Mouse (Mus musculus) small intestine, adult 2 months (tissue): ENCODE results near the gene Hmg20b.

Experiments
- CTCF ChIP-seq: fragments of 200-500 bp; IDR thresholded peaks from 2 replicates; pipeline ENCODE4 v1.5.1; 2012; ENCODE audit warnings: low read depth, mild to moderate bottlenecking, control low read depth, inconsistent platforms, low read length, moderate library complexity, mixed read lengths; ENCODE audit not compliant: insufficient replicate concordance, insufficient read length; ENCODE audit errors: extremely low read depth
- POLR2A ChIP-seq: fragments of 200-500 bp; IDR thresholded peaks from 2 replicates; pipeline ENCODE4 v1.6.1; 2012; ENCODE audit warnings: low read depth, mild to moderate bottlenecking, control low read depth, inconsistent platforms, low read length, moderate library complexity

DNA sequence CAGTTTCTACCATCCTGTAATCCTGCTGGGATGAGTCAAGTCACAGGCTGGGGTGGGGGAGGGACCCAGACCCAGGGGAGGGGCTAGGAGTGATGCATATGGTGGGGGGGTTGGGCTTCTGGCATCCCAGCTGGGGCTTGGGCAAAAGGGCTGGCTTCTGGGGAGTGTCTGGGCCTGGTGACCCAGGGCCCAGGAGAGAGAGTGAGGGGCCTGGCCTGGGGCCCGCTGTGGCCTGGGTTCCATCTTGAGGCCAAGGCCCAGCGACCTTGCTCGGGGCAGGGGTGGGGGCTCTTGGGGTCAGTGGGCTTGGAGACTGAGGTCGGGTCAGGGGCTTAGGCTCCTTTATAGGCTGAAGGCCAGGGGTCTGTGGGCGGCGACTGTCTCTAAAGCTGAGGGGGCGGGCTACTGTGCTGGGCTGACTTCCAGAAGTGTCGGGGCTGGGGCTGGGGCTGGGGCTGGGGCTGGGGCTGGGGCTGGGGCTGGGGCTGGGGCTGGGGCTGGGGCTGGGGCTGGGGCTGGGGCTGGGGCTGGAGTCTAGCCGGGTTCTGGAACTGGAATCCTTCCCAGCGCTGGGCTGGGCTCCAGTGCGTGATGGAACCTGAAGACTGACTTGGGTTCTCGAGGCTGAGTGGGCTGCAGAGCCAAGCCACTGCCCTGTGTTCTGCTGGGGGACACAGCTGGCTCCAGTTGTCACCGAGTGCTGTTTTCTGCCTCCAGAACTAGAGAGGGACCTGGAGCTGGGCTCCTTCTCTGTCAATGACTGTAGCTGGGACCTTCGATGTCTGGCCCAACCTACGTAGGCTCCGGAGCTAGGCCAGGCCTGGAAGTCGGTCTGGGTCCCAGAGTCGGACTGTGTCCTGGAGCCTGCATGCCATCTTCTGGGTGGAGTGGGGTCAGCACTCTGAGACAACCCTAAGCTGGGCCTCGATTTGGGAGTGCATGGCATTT is 14.6 kb downstream of the Hmg20b start:
- TF ChIP-seq CTCF: no peak
- TF ChIP-seq POLR2A: no peak
